Mouse (Mus musculus): ENCODE results near the gene Olfr1254. TPM values are rescaled to one million over a fixed set of nuclear protein-coding genes. Genes with fewer than 3 reads are reported as not detected.

Gene Olfr1254
- not detected in 2 replicates for total RNA-seq (2021)
- long read RNA-seq, result 0 reads

DNA sequence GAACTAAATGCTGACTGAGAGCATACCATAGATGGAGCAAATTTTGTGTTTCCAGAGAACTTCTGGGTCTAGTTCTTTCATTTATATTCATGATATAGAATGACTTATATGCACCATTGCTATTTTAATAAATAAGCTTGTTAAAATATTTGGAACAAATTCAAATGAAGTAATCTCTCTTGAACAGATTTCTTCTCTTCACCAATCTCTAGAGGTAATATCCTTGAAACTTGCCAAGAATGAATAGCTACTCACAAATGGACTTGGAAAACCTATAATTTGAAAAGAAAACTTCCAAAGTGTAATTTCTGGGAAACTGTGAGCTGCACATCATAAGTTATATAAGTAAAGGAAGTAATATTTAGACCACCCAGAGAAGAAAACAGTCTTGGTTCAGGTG lies at the start of gene Olfr1254:
Gene Olfr1254, minus strand, starts transcription at position 101 of the 400 bp plus-strand sequence.
- DNase-seq, result no peak

DNA sequence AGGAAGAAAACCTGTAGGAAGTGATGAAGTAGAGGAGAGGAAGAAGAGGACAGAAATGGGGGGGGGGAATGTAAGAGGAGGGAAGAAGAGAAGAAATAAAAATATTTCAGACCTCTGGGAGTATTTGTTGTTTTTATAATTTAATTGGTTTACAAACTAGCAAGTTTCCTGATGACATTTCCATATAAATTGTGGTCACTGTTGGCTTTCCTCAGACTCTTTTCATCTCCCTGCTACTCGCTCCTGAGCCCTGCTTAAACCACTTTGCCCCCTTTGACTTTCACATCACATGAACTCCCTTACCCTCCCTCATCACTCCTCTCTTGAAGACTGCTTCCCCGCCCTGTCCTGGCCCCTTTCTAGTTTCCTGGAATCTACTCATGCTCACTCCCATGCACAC lies 48.0 kb upstream of the Olfr1254 start, which contains the start of gene Olfr1256:
Gene Olfr1256, minus strand, starts transcription at position 101 of the 400 bp plus-strand sequence.
- DNase-seq, result no peak

DNA sequence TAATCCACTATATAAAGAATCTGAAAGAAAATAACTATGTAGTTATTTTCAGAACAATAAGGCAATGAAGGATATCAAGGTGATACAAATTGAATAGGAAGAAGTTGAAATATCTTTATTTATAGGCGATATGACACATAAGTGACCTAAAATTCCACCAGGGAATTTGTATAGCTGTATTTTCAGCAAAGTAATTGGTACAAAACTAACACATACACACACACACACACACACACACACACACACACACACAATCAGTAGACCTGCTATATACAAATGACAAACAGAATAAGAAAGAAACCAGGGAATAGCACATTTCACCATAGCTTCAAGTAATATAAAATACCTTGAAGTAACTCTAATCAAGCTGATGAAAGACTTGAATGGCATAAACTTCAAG lies 26.8 kb upstream of the Olfr1254 start:
- DNase-seq, result no peak

DNA sequence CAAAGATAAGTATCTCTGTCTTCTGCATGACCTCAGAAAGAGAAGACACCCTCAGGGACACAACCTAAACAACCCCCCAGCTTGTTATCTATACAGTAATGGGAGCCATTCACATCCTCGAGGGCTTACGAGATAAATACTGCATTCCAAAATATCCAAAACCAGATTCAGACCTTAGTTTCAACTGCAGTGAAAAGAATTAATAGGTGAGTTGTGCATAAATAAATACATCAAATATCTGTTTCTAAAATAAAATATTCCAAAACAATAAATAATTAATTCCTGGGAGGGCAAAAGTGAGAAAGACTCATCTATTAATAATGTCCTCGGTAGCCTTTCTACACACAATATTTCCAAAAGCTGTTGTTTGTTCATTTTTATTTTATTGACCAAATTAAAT lies 18.3 kb upstream of the Olfr1254 start, which contains the start of gene Olfr1255:
Gene Olfr1255, plus strand, starts transcription at position 301 of the 400 bp plus-strand sequence.
- DNase-seq, result no peak

DNA sequence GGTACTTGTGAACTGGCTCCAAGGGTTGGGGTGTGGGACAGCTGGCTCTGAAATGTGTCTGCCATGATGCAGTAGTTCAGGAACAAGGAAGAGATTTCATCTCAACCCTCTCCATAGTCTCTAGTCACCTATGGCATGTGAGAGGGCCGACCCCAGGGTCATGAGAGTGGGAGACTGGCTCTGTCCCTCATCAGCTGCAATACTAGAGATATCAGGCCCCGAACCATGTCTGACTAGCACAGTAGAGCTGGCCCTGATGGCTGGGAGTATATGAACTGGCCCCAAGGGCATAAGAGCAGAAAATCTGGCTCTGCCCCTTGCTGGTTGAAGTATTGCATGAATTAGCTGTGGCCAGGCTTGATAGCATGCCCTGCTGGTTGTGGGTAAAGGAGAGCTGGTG lies 17.3 kb upstream of the Olfr1254 start:
- DNase-seq, result no peak

DNA sequence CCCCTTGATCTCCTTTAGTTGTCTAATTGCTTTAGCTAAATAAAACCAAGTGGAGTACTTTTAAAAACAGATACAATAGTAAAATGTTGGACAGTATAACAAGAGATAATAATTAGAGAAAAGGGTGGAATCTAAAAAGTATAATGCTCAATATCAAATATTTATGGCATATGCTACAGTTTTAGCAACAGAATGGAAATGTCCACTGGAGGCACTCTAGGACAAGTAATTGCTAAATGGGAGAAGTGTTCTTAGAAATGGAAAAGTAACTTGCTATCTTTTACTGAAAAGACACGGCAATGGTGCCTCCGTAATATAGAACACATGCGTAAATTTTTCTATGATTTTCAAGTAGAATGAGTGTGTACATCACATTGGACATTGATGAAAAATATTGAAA lies 6.2 kb upstream of the Olfr1254 start:
- DNase-seq, result no peak

DNA sequence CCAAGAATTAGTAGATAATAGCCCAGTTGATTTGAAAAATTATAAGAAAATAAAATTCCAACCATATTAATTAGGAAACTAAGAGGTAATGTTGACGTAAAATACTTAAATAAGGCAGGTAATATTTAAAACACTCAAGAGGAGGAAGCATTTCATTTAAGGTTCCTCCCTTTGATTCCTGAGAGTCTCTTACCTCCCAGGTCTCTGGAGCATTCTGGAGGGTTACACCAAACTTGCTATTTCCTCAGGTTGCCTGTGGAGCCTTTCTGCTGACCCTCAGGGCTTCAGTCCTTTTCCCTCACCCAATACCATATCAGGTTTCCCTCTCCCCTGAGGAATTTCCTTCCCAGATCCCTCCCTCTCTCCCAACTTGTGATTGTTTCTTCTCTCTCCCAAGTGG lies 36.4 kb downstream of the Olfr1254 start, which contains the start of gene Olfr1253:
Gene Olfr1253, minus strand, starts transcription at position 101 of the 400 bp plus-strand sequence.
- no peak for DNase-seq

Other genes starting within 250 kb of the Olfr1254 start
- not detected in 2 replicates for gene Olfr1245, start 215.2 kb downstream of the Olfr1254 start, total RNA-seq (2021)
- gene Olfr1246, start 200.5 kb downstream of the Olfr1254 start, total RNA-seq (2021), result not detected in 2 replicates
- gene Olfr1247, start 179.5 kb downstream of the Olfr1254 start, total RNA-seq (2021), result not detected in 2 replicates
- gene Olfr1248, start 175.4 kb downstream of the Olfr1254 start, total RNA-seq (2021), result not detected in 2 replicates
- gene Olfr1249, start 158.6 kb downstream of the Olfr1254 start, total RNA-seq (2021), result not detected in 2 replicates
- gene Olfr1250, start 132.2 kb downstream of the Olfr1254 start, total RNA-seq (2021), result not detected in 2 replicates
- gene Olfr1251, start 121.7 kb downstream of the Olfr1254 start, total RNA-seq (2021), result not detected in 2 replicates
- not detected in 2 replicates for gene Olfr1252, start 68.6 kb downstream of the Olfr1254 start, total RNA-seq (2021)
- not detected in 2 replicates for gene Olfr1253, start 36.5 kb downstream of the Olfr1254 start, total RNA-seq (2021)
- not detected in 2 replicates for gene Olfr1255, start 18.4 kb upstream of the Olfr1254 start, total RNA-seq (2021)
- gene Olfr1256, start 47.9 kb upstream of the Olfr1254 start, total RNA-seq (2021), result not detected in 2 replicates
- gene Olfr48, start 54.6 kb upstream of the Olfr1254 start, total RNA-seq (2021), result not detected in 2 replicates
- not detected in 2 replicates for gene Olfr1257, start 84.8 kb upstream of the Olfr1254 start, total RNA-seq (2021)
- not detected in 2 replicates for gene Olfr1258, start 133.7 kb upstream of the Olfr1254 start, total RNA-seq (2021)
- not detected in 2 replicates for gene Olfr1259, start 155.0 kb upstream of the Olfr1254 start, total RNA-seq (2021)
- not detected in 2 replicates for gene Olfr1260, start 180.7 kb upstream of the Olfr1254 start, total RNA-seq (2021)
- gene Olfr1261, start 197.6 kb upstream of the Olfr1254 start, total RNA-seq (2021), result not detected in 2 replicates
- not detected in 2 replicates for gene Olfr1262, start 206.5 kb upstream of the Olfr1254 start, total RNA-seq (2021)
- gene Olfr1263, start 218.5 kb upstream of the Olfr1254 start, total RNA-seq (2021), result not detected in 2 replicates
- not detected in 2 replicates for gene Olfr1264, start 232.0 kb upstream of the Olfr1254 start, total RNA-seq (2021)
- gene Olfr1265, start 241.7 kb upstream of the Olfr1254 start, total RNA-seq (2021), result not detected in 2 replicates